Mouse (Mus musculus) heart, adult 2 months (tissue): ENCODE data around the gene Mad2l2.

Source experiments
- CTCF ChIP-seq: fragments of 200-600 bp; IDR thresholded peaks from 2 replicates; pipeline ENCODE4 v1.8.1; 2022; ENCODE audit warnings: antibody characterized with exemption, mild to moderate bottlenecking, moderate library complexity
- EP300 ChIP-seq: fragments of 200-500 bp; IDR thresholded peaks from 2 replicates; pipeline ENCODE4 v1.6.1; 2011; ENCODE audit warnings: low read depth, low read length, control low read depth; ENCODE audit not compliant: insufficient read depth

- TF ChIP-seq EP300 (no peak), CTCF (no peak)
Measured at GRCm38 (mm10) chr4:148171261-148171660, 41.1 kb downstream of the Mad2l2 start.
